Mouse (Mus musculus): ENCODE data around the gene Tmtc1. TPM values are rescaled to one million over a fixed set of nuclear protein-coding genes. Genes with fewer than 3 reads are reported as not detected.

The Tmtc1 gene
- polyA plus RNA-seq (2014; fragmentation: Nextera tagmentation; extraction: Ambion mirVana), result 3.8 and 4.1 TPM in 2 replicates

GRCm38 (mm10) chr6:148443726-148444701 is at the start of gene Tmtc1:
Gene Tmtc1 (minus strand): TSS chr6:148444389.
- Histone ChIP-seq H3K36me3 (ENCODE audit: control insufficient read depth, insufficient read depth, low read length) (no peaks in the 10 kb centered on the region), H3K27ac (replicated peaks in 1 of 2; ENCODE audit: control insufficient read depth in 1 of 2, insufficient read depth in 1 of 2, low read depth in 2 of 2, low read length in 2 of 2) (no peak within 1 kb of the TSS), H3K4me3 (ENCODE audit: control insufficient read depth in 1 of 2, insufficient read depth in 1 of 2, low read depth in 1 of 2, low read length in 2 of 2) (peak within 1 kb of the TSS; percentile 57 to 73), H3K4me2 (ENCODE audit: low read length) (peak within 1 kb of the TSS; percentile 94), H3K9me3 (ENCODE audit: control insufficient read depth, low read length) (no peaks in the 10 kb centered on the region), H3K27me3 (ENCODE audit: control insufficient read depth, insufficient read depth, low read length) (peaks cover 11% of the 10 kb centered on the region), H3K4me1 (ENCODE audit: control insufficient read depth in 2 of 2, insufficient read depth in 2 of 2, low read length in 2 of 2) (peaks cover 4 to 17% of the 10 kb centered on the region in 2 experiments), H3K9ac (ENCODE audit: low read length) (peak within 1 kb of the TSS; percentile 79)
- peak; percentile 50 for ATAC-seq (ENCODE audit: insufficient number of reproducible peaks, insufficient read depth, low FRiP score, low read depth)
- WGBS, result under 1% methylated on average over 98 of the region's 99 CpGs

- Histone ChIP-seq H3K9ac (ENCODE audit: low read length) (no peak overlapping the region), H3K4me2 (ENCODE audit: low read length) (no peak overlapping the region), H3K36me3 (ENCODE audit: control insufficient read depth, insufficient read depth, low read length) (no peaks in the 10 kb centered on the region), H3K9me3 (ENCODE audit: control insufficient read depth, low read length) (no peaks in the 10 kb centered on the region), H3K27me3 (ENCODE audit: control insufficient read depth, insufficient read depth, low read length) (no peaks in the 10 kb centered on the region), H3K4me3 (ENCODE audit: control insufficient read depth in 1 of 2, insufficient read depth in 1 of 2, low read depth in 1 of 2, low read length in 2 of 2) (no peak overlapping the region), H3K4me1 (ENCODE audit: control insufficient read depth in 2 of 2, insufficient read depth in 2 of 2, low read length in 2 of 2) (no peaks in the 10 kb centered on the region), H3K27ac (replicated peaks in 1 of 2; ENCODE audit: control insufficient read depth in 1 of 2, insufficient read depth in 1 of 2, low read depth in 2 of 2, low read length in 2 of 2) (no peak overlapping the region)
- ATAC-seq (ENCODE audit: insufficient number of reproducible peaks, insufficient read depth, low FRiP score, low read depth), result no peak
- WGBS, result 84% methylated on average over 5 of the region's 5 CpGs
These were observed 47.7 kb upstream of the Tmtc1 start for GRCm38 (mm10) chr6:148491849-148492248.

GRCm38 (mm10) chr6:148486756-148487155 is 42.6 kb upstream of the Tmtc1 start:
- Histone ChIP-seq H3K36me3 (ENCODE audit: control insufficient read depth, insufficient read depth, low read length) (no peaks in the 10 kb centered on the region), H3K27ac (replicated peaks in 1 of 2; ENCODE audit: control insufficient read depth in 1 of 2, insufficient read depth in 1 of 2, low read depth in 2 of 2, low read length in 2 of 2) (no peak overlapping the region), H3K9ac (ENCODE audit: low read length) (no peak overlapping the region), H3K9me3 (ENCODE audit: control insufficient read depth, low read length) (no peaks in the 10 kb centered on the region), H3K4me3 (ENCODE audit: control insufficient read depth in 1 of 2, insufficient read depth in 1 of 2, low read depth in 1 of 2, low read length in 2 of 2) (no peak overlapping the region), H3K4me2 (ENCODE audit: low read length) (no peak overlapping the region), H3K27me3 (ENCODE audit: control insufficient read depth, insufficient read depth, low read length) (no peaks in the 10 kb centered on the region), H3K4me1 (ENCODE audit: control insufficient read depth in 2 of 2, insufficient read depth in 2 of 2, low read length in 2 of 2) (no peaks in the 10 kb centered on the region)
- 91% methylated on average over 3 of the region's 3 CpGs for WGBS
- ATAC-seq (ENCODE audit: insufficient number of reproducible peaks, insufficient read depth, low FRiP score, low read depth), result no peak

GRCm38 (mm10) chr6:148481894-148482293 is 37.7 kb upstream of the Tmtc1 start:
- no peak overlapping the region for H3K9ac ChIP-seq (ENCODE audit: low read length)
- ATAC-seq (ENCODE audit: insufficient number of reproducible peaks, insufficient read depth, low FRiP score, low read depth), result no peak

GRCm38 (mm10) chr6:148479671-148480237 is 35.6 kb upstream of the Tmtc1 start:
- ATAC-seq (ENCODE audit: insufficient number of reproducible peaks, insufficient read depth, low FRiP score, low read depth), result no peak
- Histone ChIP-seq H3K36me3 (ENCODE audit: control insufficient read depth, insufficient read depth, low read length) (no peaks in the 10 kb centered on the region), H3K4me1 (ENCODE audit: control insufficient read depth in 2 of 2, insufficient read depth in 2 of 2, low read length in 2 of 2) (no peaks in the 10 kb centered on the region), H3K4me3 (ENCODE audit: control insufficient read depth in 1 of 2, insufficient read depth in 1 of 2, low read depth in 1 of 2, low read length in 2 of 2) (no peak overlapping the region), H3K9ac (ENCODE audit: low read length) (no peak overlapping the region), H3K4me2 (ENCODE audit: low read length) (no peak overlapping the region), H3K27me3 (ENCODE audit: control insufficient read depth, insufficient read depth, low read length) (no peaks in the 10 kb centered on the region), H3K27ac (replicated peaks in 1 of 2; ENCODE audit: control insufficient read depth in 1 of 2, insufficient read depth in 1 of 2, low read depth in 2 of 2, low read length in 2 of 2) (no peak overlapping the region), H3K9me3 (ENCODE audit: control insufficient read depth, low read length) (no peaks in the 10 kb centered on the region)
- WGBS, result 83% methylated on average over 2 of the region's 2 CpGs

More at GRCm38 (mm10) chr6:148481894-148482293, 37.7 kb upstream of the Tmtc1 start:
- Histone ChIP-seq H3K27me3 (ENCODE audit: control insufficient read depth, insufficient read depth, low read length) (no peaks in the 10 kb centered on the region), H3K27ac (replicated peaks in 1 of 2; ENCODE audit: control insufficient read depth in 1 of 2, insufficient read depth in 1 of 2, low read depth in 2 of 2, low read length in 2 of 2) (no peak overlapping the region), H3K4me3 (ENCODE audit: control insufficient read depth in 1 of 2, insufficient read depth in 1 of 2, low read depth in 1 of 2, low read length in 2 of 2) (no peak overlapping the region), H3K9me3 (ENCODE audit: control insufficient read depth, low read length) (no peaks in the 10 kb centered on the region), H3K36me3 (ENCODE audit: control insufficient read depth, insufficient read depth, low read length) (no peaks in the 10 kb centered on the region), H3K4me2 (ENCODE audit: low read length) (no peak overlapping the region), H3K4me1 (ENCODE audit: control insufficient read depth in 2 of 2, insufficient read depth in 2 of 2, low read length in 2 of 2) (no peaks in the 10 kb centered on the region)

- Histone ChIP-seq H3K4me2 (ENCODE audit: low read length) (no peak overlapping the region), H3K27me3 (ENCODE audit: control insufficient read depth, insufficient read depth, low read length) (no peaks in the 10 kb centered on the region), H3K4me3 (ENCODE audit: control insufficient read depth in 1 of 2, insufficient read depth in 1 of 2, low read depth in 1 of 2, low read length in 2 of 2) (no peak overlapping the region), H3K9ac (ENCODE audit: low read length) (no peak overlapping the region), H3K9me3 (ENCODE audit: control insufficient read depth, low read length) (no peaks in the 10 kb centered on the region), H3K36me3 (ENCODE audit: control insufficient read depth, insufficient read depth, low read length) (no peaks in the 10 kb centered on the region), H3K4me1 (ENCODE audit: control insufficient read depth in 2 of 2, insufficient read depth in 2 of 2, low read length in 2 of 2) (no peaks in the 10 kb centered on the region), H3K27ac (replicated peaks in 1 of 2; ENCODE audit: control insufficient read depth in 1 of 2, insufficient read depth in 1 of 2, low read depth in 2 of 2, low read length in 2 of 2) (no peak overlapping the region)
- ATAC-seq (ENCODE audit: insufficient number of reproducible peaks, insufficient read depth, low FRiP score, low read depth), result no peak
- WGBS, result 80% methylated on average over 6 of the region's 6 CpGs
These were observed 34.2 kb upstream of the Tmtc1 start for GRCm38 (mm10) chr6:148478350-148478749.

- Histone ChIP-seq H3K27me3 (ENCODE audit: control insufficient read depth, insufficient read depth, low read length) (no peaks in the 10 kb centered on the region), H3K4me3 (ENCODE audit: control insufficient read depth in 1 of 2, insufficient read depth in 1 of 2, low read depth in 1 of 2, low read length in 2 of 2) (no peak overlapping the region), H3K4me1 (ENCODE audit: control insufficient read depth in 2 of 2, insufficient read depth in 2 of 2, low read length in 2 of 2) (peaks cover 6% of the 10 kb centered on the region in 2 experiments; a peak in 3 of 4 replicates), H3K27ac (replicated peaks in 1 of 2; ENCODE audit: control insufficient read depth in 1 of 2, insufficient read depth in 1 of 2, low read depth in 2 of 2, low read length in 2 of 2) (no peak overlapping the region), H3K9me3 (ENCODE audit: control insufficient read depth, low read length) (no peaks in the 10 kb centered on the region), H3K36me3 (ENCODE audit: control insufficient read depth, insufficient read depth, low read length) (no peaks in the 10 kb centered on the region), H3K9ac (ENCODE audit: low read length) (no peak overlapping the region), H3K4me2 (ENCODE audit: low read length) (no peak overlapping the region)
- WGBS, result 94% methylated on average over 3 of the region's 3 CpGs
- ATAC-seq (ENCODE audit: insufficient number of reproducible peaks, insufficient read depth, low FRiP score, low read depth), result no peak
These were observed 28.1 kb upstream of the Tmtc1 start for GRCm38 (mm10) chr6:148472289-148472688.
